Mouse (Mus musculus): ENCODE results near the gene Sec14l5. TPM values are rescaled to one million over a fixed set of nuclear protein-coding genes. Genes with fewer than 3 reads are reported as not detected.
"Not testable (repeated sequence)": the region's sequence is repeated elsewhere in the genome, so short reads cannot be mapped to it uniquely, and the experiment has no call there.

Sec14l5 gene
- polyA plus RNA-seq, 1 experiment from 2014 or later, result not detected

- Histone ChIP-seq H3K4me2 (replicated peaks; ENCODE audit: low read depth) (no peak overlapping the region), H3K27ac (ENCODE audit: low read depth, low read length) (no peak overlapping the region), H3K9me3 (ENCODE audit: control insufficient read depth) (no peaks in the 10 kb centered on the region), H3K36me3 (ENCODE audit: control insufficient read depth, insufficient read depth) (no peaks in the 10 kb centered on the region), H3K4me1 (replicated peaks; ENCODE audit: control insufficient read depth, insufficient read depth, low read length) (no peaks in the 10 kb centered on the region), H3K4me3 (ENCODE audit: low read depth, low read length) (no peak overlapping the region), H3K27me3 (replicated peaks; ENCODE audit: control insufficient read depth, insufficient read depth, low read length) (no peaks in the 10 kb centered on the region), H3K9ac (ENCODE audit: low read depth, low read length) (no peak overlapping the region)
- ATAC-seq, result no peak
- no peak for TF ChIP-seq CTCF (IDR thresholded peaks at IDR 0.05; ENCODE audit: low read depth)
- WGBS, result 36% methylated on average over 6 of the region's 6 CpGs
Observed at GRCm38 (mm10) chr16:5216686-5217085, 69.8 kb downstream of the Sec14l5 start.

DNA sequence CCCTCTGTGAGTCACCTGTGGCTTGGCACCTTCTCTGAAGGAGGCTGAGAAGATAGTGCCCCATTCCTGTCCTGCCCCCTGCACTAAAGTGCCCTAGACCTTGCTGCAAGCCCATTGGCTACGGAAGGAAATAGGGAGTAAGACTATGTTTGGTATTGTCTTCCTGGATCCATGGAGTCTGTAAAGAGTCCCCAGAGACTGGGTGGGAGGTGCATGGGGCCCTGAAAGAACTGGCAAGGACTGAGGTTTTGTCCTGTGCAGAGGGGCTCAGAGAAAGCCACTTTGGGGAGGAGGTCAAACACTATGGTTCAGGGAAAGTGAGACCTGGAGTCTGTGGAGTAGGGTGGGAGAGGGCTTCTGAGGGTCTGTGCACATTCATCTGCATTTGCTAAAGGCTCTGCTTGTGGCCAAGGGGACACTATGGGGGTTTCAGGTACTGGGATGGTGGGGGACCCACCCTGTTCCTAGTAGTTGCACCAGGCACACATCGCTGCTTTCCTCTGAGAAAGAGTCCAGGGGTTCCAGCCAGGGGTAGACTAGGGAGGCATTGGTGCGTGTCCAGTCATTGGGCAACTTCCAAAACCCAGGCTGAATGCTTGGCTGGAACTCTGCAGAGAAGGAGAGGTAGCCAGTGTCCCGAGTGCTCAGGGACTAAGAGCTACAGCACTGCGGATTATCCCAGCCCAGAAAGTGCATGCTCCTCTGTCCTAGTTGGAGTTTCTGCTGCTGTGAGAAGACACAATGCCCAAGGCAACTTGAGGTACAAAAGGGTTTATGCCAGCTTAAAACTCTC is 70.6 kb downstream of the Sec14l5 start:
- H3K27me3 ChIP-seq (replicated peaks; ENCODE audit: control insufficient read depth, insufficient read depth, low read length), result no peaks in the 10 kb centered on the region
- H3K36me3 ChIP-seq (ENCODE audit: control insufficient read depth, insufficient read depth), result no peaks in the 10 kb centered on the region
- no peak overlapping the region for H3K4me3 ChIP-seq (ENCODE audit: low read depth, low read length)
- ATAC-seq, result no peak
- no peaks in the 10 kb centered on the region for H3K9me3 ChIP-seq (ENCODE audit: control insufficient read depth)
- H3K27ac ChIP-seq (ENCODE audit: low read depth, low read length), result no peak overlapping the region
- no peak overlapping the region for H3K9ac ChIP-seq (ENCODE audit: low read depth, low read length)
- 76% methylated on average over 5 of the region's 5 CpGs for WGBS
- H3K4me2 ChIP-seq (replicated peaks; ENCODE audit: low read depth), result no peak overlapping the region
- H3K4me1 ChIP-seq (replicated peaks; ENCODE audit: control insufficient read depth, insufficient read depth, low read length), result no peaks in the 10 kb centered on the region
- TF ChIP-seq CTCF (IDR thresholded peaks at IDR 0.05; ENCODE audit: low read depth), result no peak

DNA sequence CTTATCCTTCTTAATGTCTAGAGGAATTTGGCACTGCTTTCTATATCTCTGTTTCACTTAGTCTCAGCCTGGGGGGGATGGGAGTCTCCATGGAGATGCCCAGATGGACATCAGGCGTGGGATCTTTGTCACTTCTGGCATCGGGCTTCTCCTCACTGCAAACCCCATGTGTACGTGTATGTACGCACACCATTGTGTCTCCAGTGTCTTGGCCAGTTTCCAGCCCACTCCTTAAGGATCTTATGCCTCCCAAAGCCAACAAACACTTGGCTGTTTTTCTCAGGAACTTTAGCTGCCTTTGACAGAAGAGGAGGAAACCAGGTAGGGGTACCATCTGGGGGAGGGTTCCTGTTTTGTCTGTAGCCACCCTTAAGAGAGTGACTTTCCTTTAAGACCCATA is 74.5 kb downstream of the Sec14l5 start:
- Histone ChIP-seq H3K27ac (ENCODE audit: low read depth, low read length) (no peak overlapping the region), H3K36me3 (ENCODE audit: control insufficient read depth, insufficient read depth) (no peaks in the 10 kb centered on the region), H3K4me2 (replicated peaks; ENCODE audit: low read depth) (no peak overlapping the region), H3K27me3 (replicated peaks; ENCODE audit: control insufficient read depth, insufficient read depth, low read length) (no peaks in the 10 kb centered on the region), H3K9ac (ENCODE audit: low read depth, low read length) (no peak overlapping the region), H3K4me1 (replicated peaks; ENCODE audit: control insufficient read depth, insufficient read depth, low read length) (no peaks in the 10 kb centered on the region), H3K9me3 (ENCODE audit: control insufficient read depth) (no peaks in the 10 kb centered on the region), H3K4me3 (ENCODE audit: low read depth, low read length) (no peak overlapping the region)
- no peak for ATAC-seq
- 65% methylated on average over 4 of the region's 4 CpGs for WGBS
- TF ChIP-seq CTCF (IDR thresholded peaks at IDR 0.05; ENCODE audit: low read depth), result no peak

DNA sequence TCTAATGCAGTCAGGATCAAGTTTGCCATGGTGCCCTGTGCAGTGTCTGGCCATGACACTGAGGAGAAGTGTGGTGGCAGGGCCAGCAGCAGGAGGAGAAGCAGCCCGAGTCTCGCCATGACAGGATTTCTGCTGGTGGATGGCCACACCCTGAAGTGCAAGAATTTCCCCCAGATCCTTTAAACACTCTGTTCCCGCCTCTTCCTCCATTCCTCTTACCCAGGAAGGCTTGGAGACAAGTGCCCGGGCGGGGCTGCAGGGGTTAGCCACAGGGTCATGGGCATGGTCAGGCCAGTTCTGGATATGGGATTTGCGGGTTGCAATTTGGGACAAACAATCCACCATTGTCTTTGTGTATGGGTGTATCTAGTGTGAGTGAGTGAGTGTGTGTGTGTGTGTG is 75.2 kb downstream of the Sec14l5 start, which contains the start of gene AU021092:
Gene AU021092 (minus strand): TSS at position 160 of the 400 bp plus-strand sequence.
- Histone ChIP-seq H3K9ac (ENCODE audit: low read depth, low read length) (no peak within 1 kb of the TSS), H3K4me1 (replicated peaks; ENCODE audit: control insufficient read depth, insufficient read depth, low read length) (no peaks in the 10 kb centered on the region), H3K27me3 (replicated peaks; ENCODE audit: control insufficient read depth, insufficient read depth, low read length) (no peaks in the 10 kb centered on the region), H3K9me3 (ENCODE audit: control insufficient read depth) (no peaks in the 10 kb centered on the region), H3K4me3 (ENCODE audit: low read depth, low read length) (no peak within 1 kb of the TSS), H3K27ac (ENCODE audit: low read depth, low read length) (no peak within 1 kb of the TSS), H3K4me2 (replicated peaks; ENCODE audit: low read depth) (no peak within 1 kb of the TSS), H3K36me3 (ENCODE audit: control insufficient read depth, insufficient read depth) (no peaks in the 10 kb centered on the region)
- ATAC-seq, result no peak
- TF ChIP-seq CTCF (IDR thresholded peaks at IDR 0.05; ENCODE audit: low read depth), result no peak
- WGBS, result 56% methylated on average over 6 of the region's 6 CpGs

- H3K9me3 ChIP-seq (ENCODE audit: control insufficient read depth); H3K27ac ChIP-seq (ENCODE audit: low read depth, low read length); H3K27me3 ChIP-seq (replicated peaks; ENCODE audit: control insufficient read depth, insufficient read depth, low read length); ATAC-seq; H3K9ac ChIP-seq (ENCODE audit: low read depth, low read length); H3K4me1 ChIP-seq (replicated peaks; ENCODE audit: control insufficient read depth, insufficient read depth, low read length); H3K4me3 ChIP-seq (ENCODE audit: low read depth, low read length); H3K4me2 ChIP-seq (replicated peaks; ENCODE audit: low read depth); H3K36me3 ChIP-seq (ENCODE audit: control insufficient read depth, insufficient read depth): not testable (repeated sequence)
- WGBS, result 0% methylated on average over 1 of the region's 1 CpGs
Observed at GRCm38 (mm10) chr16:5226534-5226933, 79.6 kb downstream of the Sec14l5 start.

DNA sequence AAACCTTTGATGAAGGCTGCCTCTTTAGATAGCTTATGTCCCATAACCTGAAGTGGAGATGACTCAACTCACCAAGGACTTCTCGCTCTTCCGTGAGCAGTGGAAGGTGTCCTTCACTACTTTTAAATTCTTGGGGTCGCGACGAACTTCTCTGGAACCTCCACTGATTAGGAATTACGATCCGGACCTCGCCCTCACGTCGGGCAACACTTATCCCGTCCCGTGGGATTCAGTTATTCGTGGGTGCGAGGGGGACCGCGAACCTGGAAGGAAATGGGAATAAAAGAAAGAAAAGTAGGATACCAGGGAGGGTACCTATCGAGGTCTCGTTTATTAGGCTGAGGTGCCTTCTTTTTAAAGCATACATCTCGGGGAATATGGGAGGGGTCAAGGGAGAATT is 80.6 kb downstream of the Sec14l5 start:
- not testable (repeated sequence) for H3K27ac ChIP-seq (ENCODE audit: low read depth, low read length); H3K4me3 ChIP-seq (ENCODE audit: low read depth, low read length); H3K9ac ChIP-seq (ENCODE audit: low read depth, low read length); H3K9me3 ChIP-seq (ENCODE audit: control insufficient read depth); ATAC-seq; H3K4me1 ChIP-seq (replicated peaks; ENCODE audit: control insufficient read depth, insufficient read depth, low read length); H3K4me2 ChIP-seq (replicated peaks; ENCODE audit: low read depth); H3K36me3 ChIP-seq (ENCODE audit: control insufficient read depth, insufficient read depth); H3K27me3 ChIP-seq (replicated peaks; ENCODE audit: control insufficient read depth, insufficient read depth, low read length)
- 70% methylated on average over 19 of the region's 19 CpGs for WGBS

DNA sequence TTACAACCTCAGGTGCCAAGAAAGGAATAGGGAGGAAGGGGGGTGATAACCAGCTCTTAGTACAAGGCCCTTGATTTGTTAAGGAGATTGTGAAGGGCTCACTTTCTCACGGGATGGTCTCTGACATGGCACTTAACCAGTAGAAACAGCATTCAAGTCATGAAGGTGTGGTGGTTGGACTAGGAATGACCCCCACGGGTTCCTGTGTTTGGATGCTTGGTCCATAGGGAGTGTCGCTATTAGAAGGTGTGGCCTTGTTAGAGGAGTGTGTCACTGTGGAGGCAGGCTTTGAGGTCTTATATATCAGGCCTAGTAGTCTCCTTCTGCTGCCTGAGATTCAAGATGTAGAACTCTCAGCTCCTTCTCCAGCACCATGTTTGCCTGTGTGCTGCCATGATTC is 81.2 kb downstream of the Sec14l5 start:
- not testable (repeated sequence) for H3K4me2 ChIP-seq (replicated peaks; ENCODE audit: low read depth); H3K36me3 ChIP-seq (ENCODE audit: control insufficient read depth, insufficient read depth); H3K27ac ChIP-seq (ENCODE audit: low read depth, low read length); H3K9me3 ChIP-seq (ENCODE audit: control insufficient read depth); H3K27me3 ChIP-seq (replicated peaks; ENCODE audit: control insufficient read depth, insufficient read depth, low read length); H3K4me3 ChIP-seq (ENCODE audit: low read depth, low read length); ATAC-seq; H3K4me1 ChIP-seq (replicated peaks; ENCODE audit: control insufficient read depth, insufficient read depth, low read length); H3K9ac ChIP-seq (ENCODE audit: low read depth, low read length)
- WGBS, result 74% methylated on average over 3 of the region's 3 CpGs

Measured in intestine, postnatal 0 days (tissue).